Mouse (Mus musculus) telencephalon, adult 2 months (tissue): ENCODE results near the gene Mrpl23.

ENCODE experiments used
- DNase-seq: peaks from one replicate; pipeline ENCODE4 v3.0.0-alpha.2; 2011; ENCODE audit warnings: low read depth, low spot score

The Mrpl23 gene

GRCm38 (mm10) chr7:142574155-142574660 lies 41.7 kb downstream of the Mrpl23 start:
- DNase-seq: no peak

GRCm38 (mm10) chr7:142574826-142575351 lies 42.4 kb downstream of the Mrpl23 start:
- DNase-seq: no peak

- no peak for DNase-seq
Measured at GRCm38 (mm10) chr7:142575491-142575890, 43.0 kb downstream of the Mrpl23 start.

GRCm38 (mm10) chr7:142575971-142576370 lies 43.5 kb downstream of the Mrpl23 start:
- DNase-seq: no peak

- no peak for DNase-seq
Measured at GRCm38 (mm10) chr7:142576472-142577326, 44.2 kb downstream of the Mrpl23 start.

- no peak for DNase-seq
Measured at GRCm38 (mm10) chr7:142577806-142578423, 45.4 kb downstream of the Mrpl23 start.

- DNase-seq: no peak
Measured at GRCm38 (mm10) chr7:142579069-142579468, 46.6 kb downstream of the Mrpl23 start.

- peak; percentile 15 for DNase-seq
Measured at GRCm38 (mm10) chr7:142580121-142580879, 47.8 kb downstream of the Mrpl23 start.

GRCm38 (mm10) chr7:142581186-142581585 lies 48.7 kb downstream of the Mrpl23 start:
- no peak for DNase-seq

- DNase-seq: peak; percentile 18
Measured at GRCm38 (mm10) chr7:142581656-142582228, 49.3 kb downstream of the Mrpl23 start.

GRCm38 (mm10) chr7:142584882-142585281 lies 52.4 kb downstream of the Mrpl23 start:
- peak; percentile 38 for DNase-seq

GRCm38 (mm10) chr7:142585890-142586289 lies 53.4 kb downstream of the Mrpl23 start:
- DNase-seq: peak; percentile 17

- peak; percentile 54 for DNase-seq
Measured at GRCm38 (mm10) chr7:142588282-142588941, 55.9 kb downstream of the Mrpl23 start.
